Mouse (Mus musculus) embryo, embryonic 10.5 days (tissue): ENCODE measurements around the gene Parp12.

Source experiments
- DNase-seq: peaks from one replicate; pipeline ENCODE4 v3.0.0-alpha.2; 2015; ENCODE audit warnings: low spot score

The Parp12 gene

GRCm38 (mm10) chr6:39117584-39118455 is at the start of gene Parp12:
Gene Parp12, minus strand, starts transcription at chr6:39118349.
- peak; percentile 67 for DNase-seq

GRCm38 (mm10) chr6:39164891-39165290 is 46.7 kb upstream of the Parp12 start:
- no peak for DNase-seq

- DNase-seq = no peak
These were observed 43.8 kb upstream of the Parp12 start for GRCm38 (mm10) chr6:39161975-39162374.

GRCm38 (mm10) chr6:39146041-39146440 is 27.9 kb upstream of the Parp12 start:
- peak; percentile 60 for DNase-seq

GRCm38 (mm10) chr6:39132556-39132955 is 14.4 kb upstream of the Parp12 start:
- no peak for DNase-seq

GRCm38 (mm10) chr6:39131480-39131879 is 13.3 kb upstream of the Parp12 start:
- no peak for DNase-seq

GRCm38 (mm10) chr6:39124719-39125118 is 6.6 kb upstream of the Parp12 start:
- no peak for DNase-seq

GRCm38 (mm10) chr6:39120685-39121084 is 2.5 kb upstream of the Parp12 start:
- no peak for DNase-seq

GRCm38 (mm10) chr6:39118456-39118881 is 320 bp upstream of the Parp12 start:
- DNase-seq = peak; percentile 46

- DNase-seq = no peak
These were observed 2.7 kb downstream of the Parp12 start for GRCm38 (mm10) chr6:39115438-39115837.

- no peak for DNase-seq
These were observed 5.0 kb downstream of the Parp12 start for GRCm38 (mm10) chr6:39113141-39113540.

- no peak for DNase-seq
These were observed 5.4 kb downstream of the Parp12 start for GRCm38 (mm10) chr6:39112701-39113100.

GRCm38 (mm10) chr6:39106812-39107211 is 11.3 kb downstream of the Parp12 start:
- no peak for DNase-seq

- DNase-seq = no peak
These were observed 13.5 kb downstream of the Parp12 start for GRCm38 (mm10) chr6:39104631-39105030.

GRCm38 (mm10) chr6:39076498-39076897 is 41.7 kb downstream of the Parp12 start:
- no peak for DNase-seq

GRCm38 (mm10) chr6:39074186-39074585 is 44.0 kb downstream of the Parp12 start:
- DNase-seq = no peak

- peak; percentile 10 for DNase-seq
These were observed 45.5 kb downstream of the Parp12 start for GRCm38 (mm10) chr6:39072664-39073063.

GRCm38 (mm10) chr6:39066935-39067578 is 51.1 kb downstream of the Parp12 start:
- DNase-seq = peak; percentile 92

- no peak for DNase-seq
These were observed 54.6 kb downstream of the Parp12 start for GRCm38 (mm10) chr6:39063541-39063940.

- DNase-seq = peak; percentile 32
These were observed 57.0 kb downstream of the Parp12 start for GRCm38 (mm10) chr6:39061180-39061579.

- no peak for DNase-seq
These were observed 58.3 kb downstream of the Parp12 start for GRCm38 (mm10) chr6:39059547-39060497.

GRCm38 (mm10) chr6:39058936-39059335 is 59.2 kb downstream of the Parp12 start:
- no peak for DNase-seq
